Mouse (Mus musculus) heart, embryonic 15.5 days (tissue): ENCODE results near the gene Gm21988. TPM values are rescaled to one million over a fixed set of nuclear protein-coding genes. Genes with fewer than 3 reads are reported as not detected.

Source experiments
- ATAC-seq: fragments of 200-750 bp; cut with Nextera tagmentation; replicated peaks from 2 replicates; pipeline ENCODE4 v1.8.0; 2017; ENCODE audit warnings: low read depth, moderate TSS enrichment; ENCODE audit not compliant: insufficient number of reproducible peaks, insufficient read depth, low FRiP score
- H3K27ac ChIP-seq: fragments of 300-500 bp; sonication (generic); 2 replicates; pipeline ENCODE4 v1.5.1; 2015; ENCODE audit warnings: mild to moderate bottlenecking, inconsistent platforms
- H3K27me3 ChIP-seq: fragments of 300-500 bp; sonication (generic); 2 replicates; pipeline ENCODE4 v1.6.1; 2015; ENCODE audit warnings: inconsistent platforms
- H3K36me3 ChIP-seq: fragments of 300-500 bp; sonication (generic); 2 replicates; pipeline ENCODE4 v1.6.1; 2015; ENCODE audit warnings: mild to moderate bottlenecking, inconsistent platforms
- H3K4me1 ChIP-seq: fragments of 300-500 bp; sonication (generic); replicated peaks from 2 replicates; pipeline ENCODE4 v1.6.1; 2015; ENCODE audit warnings: inconsistent platforms
- H3K4me2 ChIP-seq: fragments of 300-500 bp; sonication (generic); 2 replicates; pipeline ENCODE4 v1.6.1; 2015; ENCODE audit warnings: inconsistent platforms, mild to moderate bottlenecking, moderate library complexity
- H3K4me3 ChIP-seq: fragments of 300-500 bp; sonication (generic); 2 replicates; pipeline ENCODE4 v1.5.1; 2015; ENCODE audit warnings: mild to moderate bottlenecking, inconsistent platforms
- H3K9ac ChIP-seq: fragments of 300-500 bp; sonication (generic); 2 replicates; pipeline ENCODE4 v1.6.1; 2015; ENCODE audit warnings: mild to moderate bottlenecking, inconsistent platforms
- H3K9me3 ChIP-seq: fragments of 300-500 bp; sonication (generic); replicated peaks from 2 replicates; pipeline ENCODE4 v1.6.1; 2016; ENCODE audit warnings: inconsistent platforms
- WGBS: fragments of 180-500 bp; shearing (Covaris S2); methylation state at CpG from one replicate; pipeline ENCODE4 v1.1.7; 2015; ENCODE audit warnings: mixed read lengths; 5-methylcytosine and 5-hydroxymethylcytosine counted together
- polyA plus RNA-seq: library from polyadenylated mRNA; unstranded; fragments of >200 nt; fragmentation: Nextera tagmentation; extraction: Ambion mirVana; gene quantifications from 2 replicates; pipeline ENCODE4 v1.2.1, GENCODE M21; 2015

The Gm21988 gene
- polyA plus RNA-seq, 1 experiment from 2014 or later: 10.3 TPM

GRCm38 (mm10) chr11:70259035-70259434 lies 19.4 kb upstream of the Gm21988 start:
- WGBS: 93% methylated on average over 4 of the region's 4 CpGs
- Histone ChIP-seq H3K36me3 (no peaks in the 10 kb centered on the region), H3K9me3 (no peaks in the 10 kb centered on the region), H3K27me3 (peaks cover 19% of the 10 kb centered on the region), H3K27ac (no peak overlapping the region), H3K4me3 (no peak overlapping the region), H3K4me1 (peaks cover 12% of the 10 kb centered on the region), H3K9ac (no peak overlapping the region), H3K4me2 (no peak overlapping the region)
- ATAC-seq: no peak

- WGBS: under 1% methylated on average over 25 of the region's 25 CpGs
- Histone ChIP-seq H3K9ac (peak within 1 kb of the TSS; percentile 56), H3K4me3 (peak within 1 kb of the TSS; percentile 49), H3K9me3 (no peaks in the 10 kb centered on the region), H3K36me3 (no peaks in the 10 kb centered on the region), H3K27ac (no peak within 1 kb of the TSS), H3K27me3 (peaks cover 37% of the 10 kb centered on the region), H3K4me2 (peak within 1 kb of the TSS; percentile 78), H3K4me1 (peaks cover 15% of the 10 kb centered on the region)
- ATAC-seq: peak; percentile 60; the same call in 1 of the 2 replicates
These were observed 15.4 kb upstream of the Gm21988 start, which contains the start of gene Alox12 for GRCm38 (mm10) chr11:70254931-70255531. Alox12 (minus strand) TSS chr11:70255353.

- no peaks in the 10 kb centered on the region for H3K36me3 ChIP-seq
- H3K4me3 ChIP-seq: peak overlapping the region; percentile 49
- peaks cover 15% of the 10 kb centered on the region for H3K4me1 ChIP-seq
- 7% methylated on average over 18 of the region's 18 CpGs for WGBS
- peak overlapping the region; percentile 56; the same call in 1 of the 2 replicates for H3K9ac ChIP-seq
- no peaks in the 10 kb centered on the region for H3K9me3 ChIP-seq
- no peak for ATAC-seq
- no peak overlapping the region for H3K27ac ChIP-seq
- H3K4me2 ChIP-seq: peak overlapping the region; percentile 78
- peaks cover 37% of the 10 kb centered on the region for H3K27me3 ChIP-seq
These were observed 14.7 kb upstream of the Gm21988 start for GRCm38 (mm10) chr11:70254337-70254736.

- WGBS: 64% methylated on average over 8 of the region's 8 CpGs
- ATAC-seq: no peak
These were observed 12.2 kb upstream of the Gm21988 start for GRCm38 (mm10) chr11:70251853-70252252.

GRCm38 (mm10) chr11:70250150-70250549 lies 10.5 kb upstream of the Gm21988 start:
- 50% methylated on average over 11 of the region's 11 CpGs for WGBS
- H3K4me3 ChIP-seq: no peak overlapping the region
- H3K27ac ChIP-seq: no peak overlapping the region
- ATAC-seq: no peak
- H3K4me1 ChIP-seq: peaks cover 13% of the 10 kb centered on the region
- peaks cover 42% of the 10 kb centered on the region for H3K27me3 ChIP-seq
- H3K9ac ChIP-seq: no peak overlapping the region
- H3K4me2 ChIP-seq: no peak overlapping the region
- no peaks in the 10 kb centered on the region for H3K9me3 ChIP-seq
- H3K36me3 ChIP-seq: no peaks in the 10 kb centered on the region

More at GRCm38 (mm10) chr11:70251853-70252252, 12.2 kb upstream of the Gm21988 start:
- Histone ChIP-seq H3K4me3 (no peak overlapping the region), H3K9me3 (no peaks in the 10 kb centered on the region), H3K36me3 (no peaks in the 10 kb centered on the region), H3K9ac (no peak overlapping the region), H3K4me1 (peaks cover 15% of the 10 kb centered on the region), H3K4me2 (no peak overlapping the region), H3K27ac (no peak overlapping the region), H3K27me3 (peaks cover 36% of the 10 kb centered on the region)

GRCm38 (mm10) chr11:70247136-70247845 lies 7.7 kb upstream of the Gm21988 start:
- Histone ChIP-seq H3K9ac (no peak overlapping the region), H3K9me3 (no peaks in the 10 kb centered on the region), H3K4me2 (no peak overlapping the region), H3K4me3 (no peak overlapping the region), H3K4me1 (no peaks in the 10 kb centered on the region), H3K27ac (no peak overlapping the region), H3K36me3 (no peaks in the 10 kb centered on the region), H3K27me3 (peaks cover 20% of the 10 kb centered on the region; the same call in 1 of the 2 replicates)
- ATAC-seq: no peak; the same call in 1 of the 2 replicates
- WGBS: 47% methylated on average over 9 of the region's 9 CpGs

- Histone ChIP-seq H3K4me1 (peaks cover 14% of the 10 kb centered on the region), H3K4me3 (no peak overlapping the region), H3K36me3 (no peaks in the 10 kb centered on the region), H3K9me3 (no peaks in the 10 kb centered on the region), H3K27ac (no peak overlapping the region), H3K9ac (no peak overlapping the region), H3K4me2 (no peak overlapping the region), H3K27me3 (peaks cover 18% of the 10 kb centered on the region; the same call in 1 of the 2 replicates)
- WGBS: 62% methylated on average over 11 of the region's 11 CpGs
- no peak for ATAC-seq
These were observed 3.0 kb upstream of the Gm21988 start for GRCm38 (mm10) chr11:70242591-70242990.

GRCm38 (mm10) chr11:70238591-70239440 lies 814 bp downstream of the Gm21988 start:
- no peak for ATAC-seq
- Histone ChIP-seq H3K4me1 (peaks cover 32% of the 10 kb centered on the region), H3K9ac (peak overlapping the region; percentile 94), H3K9me3 (no peaks in the 10 kb centered on the region), H3K27me3 (no peaks in the 10 kb centered on the region), H3K36me3 (peaks cover 13% of the 10 kb centered on the region; the same call in 1 of the 2 replicates), H3K27ac (peak overlapping the region; percentile 93), H3K4me2 (peak overlapping the region; percentile 90), H3K4me3 (peak overlapping the region; percentile 93)
- 11% methylated on average over 23 of the region's 23 CpGs for WGBS

GRCm38 (mm10) chr11:70237457-70238167 lies 2.0 kb downstream of the Gm21988 start, which contains the start of gene 0610010K14Rik:
0610010K14Rik (minus strand) TSS chr11:70237914.
- H3K9me3 ChIP-seq: no peaks in the 10 kb centered on the region
- peak within 1 kb of the TSS; percentile 90 for H3K4me2 ChIP-seq
- WGBS: 1% methylated on average over 58 of the region's 70 CpGs
- H3K36me3 ChIP-seq: peaks cover 13% of the 10 kb centered on the region; the same call in 1 of the 2 replicates
- peak; percentile 92 for ATAC-seq
- H3K27me3 ChIP-seq: no peaks in the 10 kb centered on the region
- peak within 1 kb of the TSS; percentile 93 for H3K4me3 ChIP-seq
- peak within 1 kb of the TSS; percentile 93 for H3K27ac ChIP-seq
- peaks cover 39% of the 10 kb centered on the region for H3K4me1 ChIP-seq
- H3K9ac ChIP-seq: peak within 1 kb of the TSS; percentile 94

- Histone ChIP-seq H3K27ac (peak overlapping the region; percentile 93), H3K36me3 (peaks cover 13% of the 10 kb centered on the region; the same call in 1 of the 2 replicates), H3K27me3 (no peaks in the 10 kb centered on the region), H3K9me3 (no peaks in the 10 kb centered on the region), H3K9ac (peak overlapping the region; percentile 78), H3K4me1 (peaks cover 43% of the 10 kb centered on the region), H3K4me2 (peak overlapping the region; percentile 90), H3K4me3 (peak overlapping the region; percentile 93)
- WGBS: 19% methylated on average over 7 of the region's 7 CpGs
- no peak for ATAC-seq
These were observed 2.9 kb downstream of the Gm21988 start for GRCm38 (mm10) chr11:70236717-70237116.
